Mouse (Mus musculus) neural tube, embryonic 12.5 days (tissue): ENCODE data around the gene Rcan1. TPM values are rescaled to one million over a fixed set of nuclear protein-coding genes. Genes with fewer than 3 reads are reported as not detected.

Source experiments
- ATAC-seq: fragments of 200-750 bp; cut with Nextera tagmentation; 2 replicates; pipeline ENCODE4 v1.8.0; 2017; ENCODE audit warnings: low read depth, mild to moderate bottlenecking, moderate TSS enrichment, moderate library complexity; ENCODE audit not compliant: low FRiP score
- H3K27ac ChIP-seq: fragments of 300-500 bp; sonication (generic); 2 replicates; pipeline ENCODE4 v1.5.1; 2016
- H3K27me3 ChIP-seq: fragments of 300-500 bp; sonication (generic); replicated peaks from 2 replicates; pipeline ENCODE4 v1.6.1; 2016; ENCODE audit warnings: mild to moderate bottlenecking
- H3K36me3 ChIP-seq: fragments of 300-500 bp; sonication (generic); 2 replicates; pipeline ENCODE4 v1.6.1; 2016; ENCODE audit warnings: mild to moderate bottlenecking
- H3K4me1 ChIP-seq: fragments of 300-500 bp; sonication (generic); 2 replicates; pipeline ENCODE4 v1.6.1; 2016
- H3K4me2 ChIP-seq: fragments of 300-500 bp; sonication (generic); replicated peaks from 2 replicates; pipeline ENCODE4 v1.6.1; 2016; ENCODE audit warnings: mild to moderate bottlenecking
- H3K4me3 ChIP-seq: fragments of 300-500 bp; sonication (generic); 2 replicates; pipeline ENCODE4 v1.5.1; 2016
- H3K9ac ChIP-seq: fragments of 300-500 bp; sonication (generic); 2 replicates; pipeline ENCODE4 v1.6.1; 2016; ENCODE audit warnings: mild to moderate bottlenecking
- H3K9me3 ChIP-seq: fragments of 300-500 bp; sonication (generic); 2 replicates; pipeline ENCODE4 v1.6.1; 2016; ENCODE audit warnings: mild to moderate bottlenecking
- WGBS: fragments of 180-500 bp; shearing (Covaris S2); methylation state at CpG from one replicate; pipeline ENCODE4 v1.1.7; 2016; 5-methylcytosine and 5-hydroxymethylcytosine counted together
- polyA plus RNA-seq: library from polyadenylated mRNA; unstranded; fragments of >200 nt; fragmentation: Nextera tagmentation; extraction: Ambion mirVana; gene quantifications from 2 replicates; pipeline ENCODE4 v1.2.1, GENCODE M21; 2016

Rcan1 gene
- polyA plus RNA-seq, 1 experiment from 2014 or later: 48.6 TPM

DNA sequence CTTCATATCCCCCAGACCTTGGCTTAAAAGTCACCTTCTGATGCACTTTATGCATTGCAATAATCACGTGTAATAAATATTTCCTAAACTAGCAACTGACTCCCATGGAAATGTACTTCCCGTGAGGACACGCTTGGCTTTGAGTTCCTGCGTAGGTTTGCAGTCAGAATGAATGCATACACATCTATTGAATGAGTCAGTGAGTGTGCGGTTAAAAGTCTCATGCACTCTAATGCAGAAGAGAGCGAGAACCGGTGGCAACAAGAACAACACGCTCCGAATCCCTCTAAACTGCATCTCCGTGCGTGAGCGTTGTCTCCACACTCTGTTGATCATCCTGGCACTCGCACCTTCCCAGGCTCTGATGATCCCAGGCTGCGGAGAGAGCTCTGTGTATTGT is 21.6 kb downstream of the Rcan1 start:
- WGBS: 93% methylated on average over 14 of the region's 14 CpGs
- Histone ChIP-seq H3K9me3 (no peaks in the 10 kb centered on the region), H3K27ac (no peak overlapping the region), H3K4me2 (no peak overlapping the region), H3K4me1 (no peaks in the 10 kb centered on the region; the same call in 1 of the 2 replicates), H3K27me3 (no peaks in the 10 kb centered on the region), H3K9ac (no peak overlapping the region), H3K4me3 (no peak overlapping the region), H3K36me3 (peaks cover 10% of the 10 kb centered on the region)
- ATAC-seq: no peak

DNA sequence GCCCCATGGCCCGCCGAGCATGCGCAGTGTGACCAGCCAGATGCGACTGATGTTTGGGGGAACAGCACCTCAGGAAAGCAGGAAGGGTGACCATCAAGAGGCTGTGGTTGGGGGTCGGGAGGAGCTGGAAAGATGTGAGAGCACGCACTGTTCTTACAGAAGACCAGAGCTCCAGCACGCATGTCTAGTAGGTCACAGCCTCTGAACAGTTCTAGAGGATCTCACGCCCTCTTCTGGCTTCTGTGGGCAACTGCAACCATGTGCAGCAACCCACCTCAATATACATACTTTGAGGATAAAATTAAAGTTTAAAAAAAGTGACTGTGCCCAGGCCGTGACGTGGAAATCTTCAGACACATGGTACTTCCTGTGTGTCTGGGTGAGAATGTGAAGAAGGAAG is 25.3 kb downstream of the Rcan1 start:
- no peaks in the 10 kb centered on the region; the same call in 1 of the 2 replicates for H3K36me3 ChIP-seq
- no peak for ATAC-seq
- no peak overlapping the region for H3K9ac ChIP-seq
- 65% methylated on average over 10 of the region's 10 CpGs for WGBS
- no peaks in the 10 kb centered on the region for H3K27me3 ChIP-seq
- H3K27ac ChIP-seq: no peak overlapping the region
- no peak overlapping the region for H3K4me3 ChIP-seq
- no peak overlapping the region for H3K4me2 ChIP-seq
- no peaks in the 10 kb centered on the region for H3K9me3 ChIP-seq
- H3K4me1 ChIP-seq: peaks cover 9% of the 10 kb centered on the region; the same call in 1 of the 2 replicates

DNA sequence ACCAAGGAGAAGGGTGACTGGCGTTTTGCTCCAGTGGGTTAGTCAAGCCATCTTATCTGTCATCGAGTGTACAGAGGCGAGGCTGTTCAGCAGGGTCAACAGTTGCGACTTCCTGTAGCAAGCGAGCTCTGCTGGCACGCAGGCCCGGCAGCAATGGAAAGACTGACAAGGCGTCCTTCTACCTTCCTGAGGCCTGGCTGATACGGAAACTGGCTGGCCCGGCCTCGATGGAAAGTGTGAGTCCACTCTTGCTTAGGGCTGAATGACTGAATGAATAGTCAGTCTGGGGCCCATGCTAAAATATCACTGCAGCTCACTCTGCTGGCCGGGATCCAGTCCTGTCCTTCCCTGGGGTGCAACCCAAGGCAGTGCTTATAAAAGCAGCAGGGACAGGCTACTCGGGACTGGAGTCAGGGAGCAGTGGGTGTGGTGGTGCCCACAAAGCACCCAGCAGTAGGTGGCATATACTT is 27.0 kb downstream of the Rcan1 start:
- Histone ChIP-seq H3K4me2 (no peak overlapping the region), H3K36me3 (no peaks in the 10 kb centered on the region; the same call in 1 of the 2 replicates), H3K9ac (no peak overlapping the region), H3K27me3 (no peaks in the 10 kb centered on the region), H3K9me3 (no peaks in the 10 kb centered on the region), H3K4me1 (peaks cover 9% of the 10 kb centered on the region; the same call in 1 of the 2 replicates), H3K27ac (no peak overlapping the region), H3K4me3 (no peak overlapping the region)
- no peak for ATAC-seq
- 77% methylated on average over 13 of the region's 13 CpGs for WGBS

DNA sequence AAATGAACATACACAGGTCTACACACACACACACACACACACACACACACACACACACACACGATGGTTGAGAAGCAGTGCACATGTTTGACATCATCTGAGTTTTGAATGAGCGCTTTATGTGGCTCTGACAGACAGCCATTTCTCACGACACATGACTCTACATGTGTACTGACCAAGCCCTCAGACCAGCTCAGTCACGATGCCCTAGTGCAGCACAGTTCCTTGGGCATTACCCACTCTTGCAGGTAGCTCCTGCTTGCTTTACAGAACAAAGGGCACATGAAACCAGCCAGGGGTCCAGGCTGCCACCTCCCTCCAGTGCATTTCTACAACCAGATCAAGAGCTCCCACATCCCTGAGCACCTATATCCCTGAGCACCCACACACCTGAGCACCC is 27.7 kb downstream of the Rcan1 start:
- Histone ChIP-seq H3K36me3 (no peaks in the 10 kb centered on the region; the same call in 1 of the 2 replicates), H3K27ac (no peak overlapping the region), H3K9ac (no peak overlapping the region), H3K4me3 (no peak overlapping the region), H3K27me3 (no peaks in the 10 kb centered on the region), H3K4me1 (peaks cover 9% of the 10 kb centered on the region; the same call in 1 of the 2 replicates), H3K4me2 (no peak overlapping the region), H3K9me3 (no peaks in the 10 kb centered on the region)
- ATAC-seq: no peak
- WGBS: 92% methylated on average over 4 of the region's 4 CpGs

DNA sequence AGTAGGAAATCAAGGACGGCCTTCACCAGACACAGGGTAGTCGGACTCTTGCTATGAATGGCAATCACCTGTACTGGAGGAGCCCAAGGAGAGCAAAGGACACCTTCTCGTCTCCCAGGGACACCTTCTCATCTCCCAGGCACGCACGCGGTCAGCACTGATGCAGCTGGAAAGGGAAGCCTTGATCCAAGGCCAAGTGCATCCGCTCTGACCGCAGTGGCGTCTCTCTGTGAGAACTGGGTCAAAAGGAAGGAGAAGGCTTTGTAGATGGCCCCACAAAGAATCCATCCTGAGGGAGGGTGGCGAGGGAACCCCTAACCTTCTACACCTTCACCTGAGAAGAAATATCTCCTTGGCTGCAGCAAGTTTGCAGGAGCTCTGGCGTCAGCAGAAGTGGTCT is 28.5 kb downstream of the Rcan1 start:
- no peak for ATAC-seq
- Histone ChIP-seq H3K4me3 (no peak overlapping the region), H3K27ac (no peak overlapping the region), H3K9me3 (no peaks in the 10 kb centered on the region), H3K4me1 (peaks cover 9% of the 10 kb centered on the region; the same call in 1 of the 2 replicates), H3K4me2 (no peak overlapping the region), H3K36me3 (no peaks in the 10 kb centered on the region; the same call in 1 of the 2 replicates), H3K27me3 (no peaks in the 10 kb centered on the region), H3K9ac (no peak overlapping the region)
- 91% methylated on average over 11 of the region's 11 CpGs for WGBS

DNA sequence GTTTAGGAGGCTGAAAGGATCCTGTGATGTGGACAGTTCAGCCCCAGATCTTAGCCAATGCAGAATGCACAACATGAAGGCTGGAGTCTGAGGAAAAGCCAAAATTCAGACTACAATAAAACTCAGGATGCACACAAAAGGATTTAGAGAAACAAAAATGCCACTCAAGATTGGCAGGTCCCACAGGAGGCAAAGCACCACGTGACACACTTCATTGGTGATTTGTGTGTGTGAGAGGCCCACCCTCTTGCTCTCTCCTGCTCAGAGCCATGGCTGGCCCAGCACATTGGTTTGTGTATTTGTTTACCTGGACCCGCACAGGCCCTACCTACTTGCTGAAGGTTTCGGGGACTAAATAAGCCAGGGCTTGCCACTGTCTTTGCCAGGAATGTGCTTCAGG is 29.5 kb downstream of the Rcan1 start:
- Histone ChIP-seq H3K9ac (no peak overlapping the region), H3K4me3 (no peak overlapping the region), H3K9me3 (no peaks in the 10 kb centered on the region), H3K27ac (no peak overlapping the region), H3K4me2 (no peak overlapping the region), H3K27me3 (no peaks in the 10 kb centered on the region), H3K4me1 (peaks cover 9% of the 10 kb centered on the region; the same call in 1 of the 2 replicates), H3K36me3 (no peaks in the 10 kb centered on the region; the same call in 1 of the 2 replicates)
- no peak for ATAC-seq
- 67% methylated on average over 3 of the region's 3 CpGs for WGBS

DNA sequence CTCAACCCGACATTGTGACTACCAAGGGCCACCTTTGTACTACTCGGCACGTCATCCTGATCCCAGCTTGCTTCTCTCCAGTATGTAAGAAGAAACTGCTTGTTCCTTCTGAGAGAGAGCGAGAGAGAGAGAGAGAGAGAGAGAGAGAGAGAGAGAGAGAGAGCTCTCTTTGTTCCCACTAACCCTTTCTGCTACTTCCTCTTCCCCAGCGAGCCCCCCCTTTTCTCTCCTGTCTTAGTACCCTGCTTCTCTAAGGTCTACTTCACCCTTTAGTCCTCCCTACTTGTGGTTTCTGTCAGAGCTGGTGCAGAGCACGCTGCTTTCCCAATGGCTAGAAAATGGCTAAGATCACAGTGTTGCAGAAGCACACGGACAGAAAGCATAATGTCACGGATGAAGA is 30.4 kb downstream of the Rcan1 start:
- no peak for ATAC-seq
- Histone ChIP-seq H3K4me3 (no peak overlapping the region), H3K27ac (no peak overlapping the region), H3K4me1 (peaks cover 9% of the 10 kb centered on the region; the same call in 1 of the 2 replicates), H3K9ac (no peak overlapping the region), H3K36me3 (no peaks in the 10 kb centered on the region; the same call in 1 of the 2 replicates), H3K27me3 (no peaks in the 10 kb centered on the region), H3K9me3 (no peaks in the 10 kb centered on the region), H3K4me2 (no peak overlapping the region)
- WGBS: 76% methylated on average over 8 of the region's 8 CpGs

DNA sequence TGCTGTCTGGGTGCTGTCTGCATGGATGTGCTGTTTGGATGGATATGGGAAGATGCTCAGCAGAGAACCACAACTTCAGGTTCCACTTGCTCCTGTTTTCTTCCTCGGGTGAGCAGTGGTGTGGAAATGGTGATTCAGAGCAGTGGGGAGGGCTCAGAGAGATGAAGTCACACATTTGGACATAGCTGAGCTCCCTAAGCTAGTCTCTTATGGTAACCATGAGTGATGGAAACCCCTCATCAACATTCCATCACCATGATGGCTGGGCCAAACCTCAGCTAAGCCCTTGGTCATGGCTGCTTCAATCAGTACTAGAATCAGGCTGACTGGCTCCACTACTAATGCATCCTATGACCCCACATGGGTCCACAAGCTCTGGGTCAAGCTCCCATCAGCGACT is 30.9 kb downstream of the Rcan1 start:
- Histone ChIP-seq H3K27ac (no peak overlapping the region), H3K4me2 (no peak overlapping the region), H3K36me3 (peaks cover 3% of the 10 kb centered on the region; the same call in 1 of the 2 replicates), H3K4me1 (peaks cover 9% of the 10 kb centered on the region; the same call in 1 of the 2 replicates), H3K9me3 (no peaks in the 10 kb centered on the region), H3K4me3 (no peak overlapping the region), H3K9ac (no peak overlapping the region), H3K27me3 (no peaks in the 10 kb centered on the region)
- ATAC-seq: no peak
- 84% methylated on average over 2 of the region's 2 CpGs for WGBS

DNA sequence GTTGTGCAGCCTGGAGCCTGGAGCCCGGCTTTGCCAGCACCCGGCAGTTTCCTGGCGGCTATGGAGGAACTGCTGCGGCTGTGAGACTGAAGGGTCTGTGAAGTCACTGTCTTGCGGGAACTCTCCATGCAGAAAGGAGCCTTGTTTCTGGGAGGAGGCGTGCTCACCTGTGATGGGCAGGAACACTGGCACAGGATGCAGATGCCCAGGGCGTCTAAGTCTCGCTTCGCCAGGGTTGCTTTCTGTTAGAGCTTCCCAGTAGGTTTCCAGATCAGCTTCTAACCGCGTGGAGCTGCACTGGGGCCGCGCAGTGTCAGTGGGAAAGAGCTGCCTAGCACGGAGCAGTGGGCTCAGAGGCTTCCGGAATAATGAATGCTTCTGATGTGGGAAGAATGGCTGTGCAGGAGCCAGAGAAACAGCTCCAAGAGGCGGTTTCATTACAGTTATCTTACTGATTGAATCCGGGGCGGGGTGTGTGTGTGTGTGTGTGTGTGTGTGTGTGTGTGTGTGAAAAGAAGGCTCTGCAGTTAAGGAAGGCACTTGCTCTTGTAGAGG is 35.2 kb downstream of the Rcan1 start:
- Histone ChIP-seq H3K9me3 (no peaks in the 10 kb centered on the region), H3K27ac (no peak overlapping the region), H3K9ac (no peak overlapping the region), H3K27me3 (no peaks in the 10 kb centered on the region), H3K4me3 (no peak overlapping the region), H3K36me3 (peaks cover 6% of the 10 kb centered on the region; the same call in 1 of the 2 replicates), H3K4me2 (no peak overlapping the region), H3K4me1 (no peaks in the 10 kb centered on the region)
- ATAC-seq: no peak
- WGBS: 88% methylated on average over 18 of the region's 18 CpGs

DNA sequence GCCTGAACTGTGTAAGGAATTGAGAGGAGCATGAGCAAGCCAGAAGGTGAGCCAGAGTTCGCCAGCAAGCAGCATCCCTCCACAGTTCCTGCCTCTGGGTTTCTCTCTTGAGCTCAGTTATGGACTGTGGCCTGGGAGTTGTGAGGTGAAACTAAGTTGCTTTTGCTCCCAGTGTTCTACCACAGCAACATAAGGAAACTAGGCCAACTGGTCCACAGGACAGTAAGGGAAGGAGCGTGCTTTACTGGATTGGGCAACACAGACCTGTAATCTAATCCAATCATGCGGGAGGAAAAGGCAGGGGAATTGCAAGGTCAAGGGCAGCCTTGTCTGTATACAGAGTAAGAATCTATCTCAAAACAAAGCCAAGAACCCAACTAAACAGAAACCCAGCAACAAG is 37.5 kb downstream of the Rcan1 start:
- Histone ChIP-seq H3K4me3 (no peak overlapping the region), H3K36me3 (peaks cover 6% of the 10 kb centered on the region; the same call in 1 of the 2 replicates), H3K4me2 (no peak overlapping the region), H3K9ac (no peak overlapping the region), H3K27me3 (no peaks in the 10 kb centered on the region), H3K9me3 (no peaks in the 10 kb centered on the region), H3K27ac (no peak overlapping the region), H3K4me1 (no peaks in the 10 kb centered on the region)
- ATAC-seq: no peak
- 93% methylated on average over 3 of the region's 3 CpGs for WGBS

DNA sequence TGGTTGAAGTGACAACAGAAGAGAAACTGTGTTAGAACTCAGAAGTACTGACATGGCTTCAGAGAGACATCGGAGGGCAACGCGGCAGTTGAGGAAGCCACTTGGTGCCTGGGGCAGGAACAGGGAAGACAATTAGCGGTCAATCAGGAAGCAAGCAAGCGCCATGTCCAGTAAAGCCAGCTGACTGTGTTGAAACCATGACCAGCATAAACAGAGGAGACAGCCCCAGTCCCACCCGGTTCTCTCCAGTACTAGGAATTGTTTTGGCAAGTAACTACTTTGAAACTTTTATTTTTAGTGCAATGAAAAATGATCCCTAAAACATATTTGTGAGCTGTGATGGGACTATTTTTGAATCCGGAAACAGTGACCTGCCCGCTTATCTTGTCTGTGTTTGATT is 39.9 kb downstream of the Rcan1 start:
- WGBS: 95% methylated on average over 8 of the region's 8 CpGs
- H3K36me3 ChIP-seq: peaks cover 6% of the 10 kb centered on the region; the same call in 1 of the 2 replicates
- H3K4me2 ChIP-seq: no peak overlapping the region
- no peak for ATAC-seq
- no peaks in the 10 kb centered on the region for H3K27me3 ChIP-seq
- H3K4me3 ChIP-seq: no peak overlapping the region
- 0 out of 2 replicates have a peak, but pooled peaks cover 13% of the 10 kb centered on the region for H3K4me1 ChIP-seq
- no peak overlapping the region for H3K27ac ChIP-seq
- no peak overlapping the region for H3K9ac ChIP-seq
- no peaks in the 10 kb centered on the region for H3K9me3 ChIP-seq

DNA sequence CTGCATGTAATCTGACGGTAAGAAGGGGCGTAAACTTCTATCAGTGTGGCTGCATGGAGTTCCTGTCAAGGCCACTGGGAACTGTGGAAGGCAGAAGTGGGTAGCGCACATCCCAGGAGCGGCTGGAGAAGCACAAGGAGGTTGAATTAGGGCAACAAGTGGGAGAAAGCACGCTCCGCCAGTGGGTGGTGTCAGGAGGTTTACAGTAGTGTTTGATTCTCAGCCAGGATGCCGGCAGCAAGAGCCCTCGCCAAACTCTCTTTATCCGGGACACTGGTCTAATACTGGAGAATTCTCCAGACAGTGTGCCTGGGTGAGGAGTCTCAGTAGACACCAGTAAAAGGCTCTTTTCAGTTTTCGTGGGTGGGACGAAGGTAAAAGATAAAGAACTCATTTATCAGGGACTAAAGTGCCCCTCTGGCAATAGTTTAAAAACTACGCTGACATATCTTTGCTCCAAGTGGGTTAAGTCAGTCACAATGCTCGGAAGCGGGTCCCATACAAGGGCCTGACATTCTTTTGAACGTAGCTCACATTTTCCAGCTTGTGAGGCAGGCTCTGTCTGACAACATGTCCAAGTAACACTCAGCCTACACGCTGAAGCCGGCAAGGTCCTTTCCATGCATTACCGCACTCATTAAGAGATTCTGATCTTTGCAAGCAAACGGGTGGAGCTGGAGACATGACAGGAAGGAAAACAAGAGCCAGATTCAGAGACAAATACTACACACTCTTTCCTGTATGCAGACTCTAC is 42.3 kb downstream of the Rcan1 start:
- Histone ChIP-seq H3K4me2 (no peak overlapping the region), H3K27me3 (no peaks in the 10 kb centered on the region), H3K27ac (no peak overlapping the region), H3K9me3 (no peaks in the 10 kb centered on the region), H3K4me1 (peaks cover 20% of the 10 kb centered on the region), H3K9ac (no peak overlapping the region), H3K36me3 (no peaks in the 10 kb centered on the region; the same call in 1 of the 2 replicates), H3K4me3 (no peak overlapping the region)
- no peak for ATAC-seq
- 68% methylated on average over 19 of the region's 19 CpGs for WGBS
